Mouse (Mus musculus) liver, postnatal 0 days (tissue): ENCODE measurements at regions not wholly inside any gene's neighbourhood (a gene's known extent, or its start where the extent isn't known, plus 50 kb on each side); places are given as distances from the start of the nearest gene placed in this dataset.

Source experiments
- CTCF ChIP-seq: sonication (generic); IDR thresholded peaks from 2 replicates; pipeline ENCODE4 v1.5.1; 2016; ENCODE audit warnings: antibody characterized with exemption, low read depth
- EP300 ChIP-seq: IDR thresholded peaks from 2 replicates; pipeline ENCODE4 v1.6.1; 2016; ENCODE audit warnings: antibody characterized with exemption, low read depth, mild to moderate bottlenecking

GRCm38 (mm10) chr7:66491501-66491900 is 64.2 kb upstream of the Aldh1a3 start:
- TF ChIP-seq EP300 (no peak), CTCF (no peak)
